Mouse (Mus musculus) heart, adult 11 months (tissue): Measurements from ENCODE around the gene Tmcc3.

Experiments used
- DNase-seq: peaks from one replicate; pipeline ENCODE4 v3.0.0; 2022

Tmcc3 gene

DNA sequence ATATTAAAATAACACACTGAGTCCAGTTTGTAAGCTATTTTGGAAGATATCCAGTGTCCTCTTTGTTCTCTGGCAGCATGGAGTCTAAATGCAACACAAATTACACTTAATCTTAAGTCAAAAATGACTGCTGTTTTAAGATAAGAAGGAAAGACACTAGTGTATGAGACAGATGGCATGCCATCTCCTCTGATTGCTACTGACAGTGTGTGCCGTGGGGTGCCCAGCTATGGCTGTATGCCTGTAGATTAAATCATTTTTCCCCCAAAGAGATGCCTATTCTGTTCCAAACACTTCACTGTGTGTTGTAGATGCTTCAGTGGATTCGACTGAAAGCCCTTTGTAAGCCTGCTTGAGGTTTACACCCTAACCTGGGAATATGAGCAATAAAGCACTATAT lies 59.5 kb downstream of the Tmcc3 start:
- DNase-seq = no peak

DNA sequence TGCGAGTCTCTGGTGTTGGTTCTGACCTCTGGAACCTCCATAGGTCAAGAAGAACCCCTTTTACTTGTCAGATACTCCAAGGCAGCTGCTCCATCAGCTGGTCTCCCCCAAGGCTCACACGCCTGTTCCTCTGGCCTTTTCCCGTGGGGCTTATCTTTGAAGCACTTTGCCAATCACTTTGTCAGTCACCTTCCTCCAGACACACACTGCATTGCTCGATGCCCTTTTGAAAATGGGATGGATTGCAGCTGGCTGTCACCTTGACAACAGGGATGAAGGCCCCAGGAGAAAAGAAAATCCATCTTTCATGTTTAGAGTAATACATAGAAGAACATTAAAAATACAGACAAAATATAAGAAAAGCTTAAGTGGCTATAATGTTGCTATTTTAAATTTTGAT lies 65.2 kb downstream of the Tmcc3 start:
- DNase-seq = no peak

DNA sequence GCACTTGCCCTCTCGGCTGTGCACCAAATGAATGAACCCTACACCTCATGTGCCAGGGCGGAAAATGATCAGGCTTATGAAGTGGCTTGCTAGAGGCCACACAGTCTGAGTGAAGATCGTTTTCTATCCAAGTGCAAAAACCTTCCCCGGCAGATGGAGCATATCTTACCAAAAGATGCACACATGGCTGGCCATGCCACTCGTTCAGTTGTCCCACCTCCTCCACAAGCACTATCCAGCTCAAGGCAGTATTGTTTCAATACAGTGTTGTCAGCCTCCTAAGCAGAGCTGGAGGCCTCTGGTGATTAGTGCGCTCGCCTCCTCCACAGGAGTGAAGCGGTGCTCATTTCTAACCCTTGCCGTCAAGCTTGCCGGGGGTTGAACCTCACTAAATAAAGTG lies 66.1 kb downstream of the Tmcc3 start:
- peak; percentile 89 for DNase-seq

DNA sequence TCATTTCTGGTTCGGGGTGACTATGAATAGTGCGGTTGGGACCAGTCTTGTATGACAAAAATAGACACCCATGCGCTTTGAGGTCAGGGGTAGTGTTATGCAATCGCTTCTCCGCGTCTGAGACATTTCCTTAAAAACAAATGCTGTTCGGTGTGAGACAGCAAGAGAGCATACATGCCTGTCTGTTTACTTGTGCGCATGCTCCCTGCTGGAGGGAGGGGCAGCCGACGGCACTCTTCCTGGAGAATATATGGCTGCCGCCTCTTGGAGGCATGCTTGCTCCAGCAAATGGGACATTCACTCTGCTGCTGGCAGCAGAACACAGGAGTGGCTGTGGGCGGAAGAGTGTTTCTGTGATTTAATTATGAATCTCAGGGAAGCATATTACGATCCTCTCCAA lies 66.6 kb downstream of the Tmcc3 start:
- DNase-seq = peak; percentile 99

DNA sequence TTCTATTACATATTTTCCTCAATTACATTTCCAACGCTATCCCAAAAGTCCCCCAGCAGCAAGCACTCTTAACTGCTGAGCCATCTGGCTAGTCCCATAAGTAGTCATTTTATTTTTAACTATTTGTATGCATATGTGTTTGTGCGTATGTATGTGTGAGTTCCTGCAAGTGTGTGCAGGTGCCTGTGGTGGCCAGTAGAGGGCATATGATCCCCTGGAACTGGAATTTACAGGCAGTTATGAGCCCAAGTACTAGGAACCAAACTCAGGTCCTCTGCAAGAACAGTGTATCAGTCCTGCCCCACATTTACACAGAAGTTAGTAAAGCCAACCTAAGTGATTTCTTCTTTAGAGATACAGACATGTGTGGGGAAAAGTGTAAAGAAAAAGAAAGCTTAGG lies 68.3 kb downstream of the Tmcc3 start:
- DNase-seq = no peak

DNA sequence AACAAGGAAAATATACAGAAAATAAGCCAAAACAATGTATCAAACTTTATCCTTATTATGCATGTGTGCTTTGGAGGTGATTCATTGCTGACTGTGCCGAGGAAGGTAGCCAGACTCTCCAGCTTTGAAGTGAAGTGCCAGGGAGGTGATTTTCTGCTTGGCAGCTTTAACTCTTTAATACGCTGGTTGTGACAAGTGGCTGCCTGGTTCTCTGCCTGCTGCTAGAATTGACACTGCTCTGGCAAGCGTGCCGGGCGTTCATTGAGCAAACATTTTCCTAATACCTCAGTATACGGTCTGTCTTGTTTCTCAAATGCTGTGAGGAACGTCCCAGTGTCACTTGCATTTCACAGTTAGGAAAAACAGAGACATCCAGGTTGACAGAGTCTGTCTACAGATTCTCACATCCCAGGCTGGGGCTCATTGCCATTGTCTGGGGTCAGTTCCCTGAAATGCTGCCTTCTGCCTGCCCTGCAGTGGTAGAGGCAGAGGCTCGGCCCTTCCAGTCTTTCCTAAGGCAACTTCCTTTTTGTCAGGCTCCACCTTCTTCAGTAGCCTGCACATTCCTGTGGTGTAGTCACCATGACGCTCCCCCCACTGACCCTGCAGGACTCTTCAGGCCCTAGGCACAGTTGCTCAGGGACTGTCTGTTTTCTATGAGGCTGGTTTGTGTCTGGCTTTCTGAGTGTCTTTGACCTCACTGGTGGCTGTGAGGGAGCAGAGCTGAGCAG lies 69.1 kb downstream of the Tmcc3 start:
- peak; percentile 94 for DNase-seq

DNA sequence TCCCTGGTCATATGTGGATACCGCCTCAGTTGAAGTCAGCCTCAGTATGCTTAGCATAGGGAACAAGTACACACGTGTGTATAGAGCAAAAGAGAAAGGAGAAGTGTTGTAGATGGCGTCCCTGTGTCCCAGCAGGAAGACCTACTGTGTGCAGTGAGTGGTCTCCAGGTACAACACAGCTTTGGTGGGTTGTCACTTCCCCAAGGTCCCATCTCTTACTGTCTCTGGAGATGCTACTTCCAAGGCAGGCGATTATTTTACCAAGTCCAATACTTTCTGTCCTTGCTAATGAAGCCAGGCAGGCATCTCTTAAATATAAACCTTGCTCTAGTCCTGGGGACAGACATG lies 69.6 kb downstream of the Tmcc3 start:
- no peak for DNase-seq

DNA sequence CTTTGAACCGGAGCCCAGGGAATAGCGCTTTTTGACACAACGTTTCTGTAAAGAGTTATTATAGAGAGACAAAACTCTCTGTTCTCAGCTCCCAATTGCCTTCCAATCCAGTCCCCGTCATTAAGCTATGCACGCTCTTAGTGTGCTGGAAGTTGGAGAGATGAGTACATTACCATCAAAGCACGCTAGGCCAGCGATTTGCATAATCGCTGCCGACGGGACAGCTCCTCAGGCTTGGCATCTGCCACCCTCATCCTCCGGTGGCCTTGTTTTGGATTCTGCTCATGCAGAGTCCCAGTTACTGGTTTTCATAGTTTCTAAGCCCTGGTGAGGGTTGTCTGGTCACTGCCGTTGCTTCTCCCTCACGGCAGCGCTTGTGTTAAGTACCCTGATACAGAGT lies 70.9 kb downstream of the Tmcc3 start:
- DNase-seq = no peak

DNA sequence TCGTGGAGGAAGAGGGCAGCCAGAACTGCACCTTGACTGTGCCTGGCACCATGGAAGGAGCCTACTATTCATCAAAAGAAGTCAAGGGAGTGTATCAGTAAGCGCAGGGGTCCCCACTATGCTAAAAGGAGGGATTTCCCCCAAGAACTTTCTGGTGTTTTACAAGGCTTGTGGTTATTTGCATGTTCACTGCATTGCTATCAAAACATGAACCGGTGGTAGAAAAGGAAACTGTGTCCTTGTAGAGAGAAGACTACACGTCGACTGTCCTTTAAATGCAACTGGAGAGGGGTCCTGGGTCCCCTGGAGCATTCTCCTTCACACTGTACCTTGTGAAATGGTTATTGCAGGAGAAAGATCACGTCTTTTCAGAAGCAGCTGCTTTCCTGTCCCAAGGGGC lies 71.8 kb downstream of the Tmcc3 start:
- DNase-seq = no peak

DNA sequence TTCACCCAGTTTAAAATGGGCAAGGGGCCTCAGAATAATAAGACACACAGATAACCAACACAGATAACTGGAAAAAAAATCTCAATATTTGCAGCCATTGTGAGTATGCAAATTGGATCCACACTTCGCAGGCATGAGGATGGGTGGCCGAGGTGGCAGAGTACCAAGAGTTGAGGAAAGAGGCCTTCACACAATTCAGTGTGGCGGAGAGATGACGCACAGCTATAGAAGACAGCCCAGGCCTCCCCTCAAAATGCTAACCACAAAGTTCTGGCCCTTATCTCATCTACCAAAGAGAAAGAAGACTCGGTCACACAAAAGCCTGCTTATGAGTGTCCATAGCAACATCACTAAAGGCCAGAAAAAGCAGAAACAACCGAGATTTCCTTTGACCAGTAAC lies 77.5 kb downstream of the Tmcc3 start:
- no peak for DNase-seq

DNA sequence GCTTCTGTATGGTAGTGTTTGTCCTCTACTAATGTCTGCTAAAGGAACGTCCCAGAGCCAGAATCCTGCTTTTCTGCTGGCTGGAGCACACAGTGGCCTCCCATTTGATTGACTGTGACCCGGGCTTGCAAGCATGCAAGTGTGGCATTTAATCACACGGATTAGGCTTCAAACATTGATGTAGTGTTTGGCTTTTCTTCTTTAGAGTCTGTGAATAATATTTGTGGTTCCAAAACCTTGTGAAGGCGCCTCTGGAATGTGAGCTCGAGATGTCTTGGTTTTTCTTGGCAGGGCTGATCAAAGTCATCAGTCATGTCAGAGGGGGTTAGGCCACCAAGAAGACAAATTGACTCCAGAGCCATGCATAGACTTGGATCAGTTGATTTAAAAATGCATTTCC lies 79.3 kb downstream of the Tmcc3 start:
- no peak for DNase-seq

DNA sequence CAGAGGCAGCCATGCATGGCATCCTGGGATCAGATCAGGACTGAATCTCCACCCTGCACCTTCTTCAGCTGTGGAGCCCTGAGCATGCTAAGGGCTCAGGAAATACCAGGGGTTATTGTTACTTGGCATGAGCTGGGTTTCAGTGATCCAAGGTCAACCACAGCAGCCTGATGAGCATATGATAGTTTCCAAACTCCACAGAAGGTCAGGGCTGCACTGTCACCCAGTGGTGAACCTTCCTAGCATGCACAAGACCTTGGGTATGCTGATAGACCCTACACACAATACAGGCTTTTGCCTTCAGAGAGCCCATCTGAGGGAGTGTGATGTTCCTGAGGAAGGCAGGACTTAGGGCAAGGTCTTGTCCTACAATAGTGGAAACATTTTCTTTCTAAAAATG lies 82.5 kb downstream of the Tmcc3 start:
- DNase-seq = no peak

DNA sequence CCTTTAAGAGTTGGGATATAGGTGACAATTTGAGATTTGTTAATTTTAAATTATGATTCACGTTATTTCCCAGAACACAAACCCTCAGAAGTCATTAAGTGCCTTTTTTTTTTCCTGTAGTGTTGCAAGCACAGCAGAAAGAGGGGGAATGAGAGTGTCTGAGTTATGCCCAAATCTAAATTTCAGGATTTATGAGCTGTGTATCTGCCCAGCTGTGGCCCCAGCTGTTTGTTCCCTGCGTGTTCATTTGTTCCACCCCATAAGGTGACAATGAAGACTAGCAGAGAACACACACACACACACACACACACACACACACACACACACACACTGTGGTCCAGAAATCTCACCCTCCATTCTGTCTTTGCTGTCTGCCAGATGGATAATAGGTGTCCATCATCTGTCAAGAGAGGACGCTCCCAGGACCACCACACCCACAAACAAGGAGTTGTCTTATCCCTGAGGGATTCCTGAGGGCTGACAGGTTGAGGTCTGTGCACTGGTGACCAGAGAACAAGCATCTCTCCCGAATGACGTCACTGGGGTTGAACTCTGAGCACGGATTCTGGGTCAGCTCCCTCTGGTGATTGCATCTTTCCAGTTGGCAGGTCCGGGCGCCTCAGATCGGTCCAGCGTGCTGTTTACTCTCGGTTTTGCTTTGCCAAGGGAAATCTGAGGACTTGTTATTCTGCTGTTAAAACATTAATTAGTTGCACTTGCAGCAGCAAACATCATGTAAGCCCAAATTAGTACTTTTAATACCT lies 86.3 kb downstream of the Tmcc3 start:
- peak; percentile 96 for DNase-seq

DNA sequence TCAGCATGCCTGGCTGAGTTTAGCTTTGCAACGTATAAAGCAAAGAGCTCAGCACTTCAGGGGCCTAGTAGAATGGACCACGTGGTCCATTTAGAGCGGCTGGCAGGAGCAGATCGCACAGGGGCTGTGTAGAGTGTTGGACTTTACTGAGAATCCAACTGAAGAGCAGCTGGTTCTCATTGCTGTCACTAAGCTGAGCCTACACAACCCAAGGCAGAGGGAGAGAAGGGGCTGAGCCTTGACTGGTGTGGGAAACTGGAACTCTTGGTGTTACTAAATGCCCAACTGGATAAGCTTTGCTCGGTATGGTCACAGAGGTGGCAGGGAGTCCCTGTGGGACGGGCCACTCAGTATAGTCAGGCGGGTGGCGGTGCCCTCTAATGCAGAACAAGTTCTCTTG lies 89.1 kb downstream of the Tmcc3 start:
- DNase-seq = no peak

DNA sequence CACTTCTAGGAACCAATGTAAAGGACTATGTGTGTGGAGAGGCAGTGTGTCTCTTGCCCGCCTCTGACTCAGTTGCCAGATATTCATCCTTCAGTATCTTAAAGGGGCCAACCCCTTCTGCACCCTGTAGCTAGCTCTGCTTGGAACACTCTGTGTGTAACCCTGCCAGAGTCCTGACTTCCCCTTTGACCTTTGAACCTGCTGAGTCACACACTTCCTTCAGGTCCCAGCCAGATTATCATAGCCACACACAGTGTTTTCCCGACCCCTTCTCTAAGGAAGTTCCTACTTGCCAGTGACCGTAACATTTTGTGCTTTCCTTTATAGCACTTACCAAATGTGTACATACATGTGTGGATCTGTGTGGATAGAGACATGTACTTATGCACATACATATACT lies 93.7 kb downstream of the Tmcc3 start:
- DNase-seq = peak; percentile 98

DNA sequence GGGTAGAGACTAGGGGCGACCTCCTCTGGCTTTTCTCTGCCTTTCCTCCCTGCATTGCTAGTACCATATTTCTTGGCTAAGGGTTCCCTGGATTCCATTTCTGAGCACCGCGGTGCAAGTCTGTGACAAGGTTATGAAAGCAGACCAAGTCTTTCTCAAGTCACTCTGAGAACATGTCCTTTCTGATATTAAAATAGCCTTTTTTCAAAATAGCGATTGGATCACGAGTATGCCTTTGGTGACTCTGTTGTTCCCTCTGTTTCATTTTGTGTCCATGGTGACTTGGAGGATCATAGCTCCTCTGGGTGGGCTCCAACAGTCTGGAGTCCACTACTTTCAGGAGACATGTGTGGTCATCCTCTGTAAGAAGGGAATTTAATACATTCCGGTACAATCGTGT lies 95.1 kb downstream of the Tmcc3 start:
- no peak for DNase-seq

DNA sequence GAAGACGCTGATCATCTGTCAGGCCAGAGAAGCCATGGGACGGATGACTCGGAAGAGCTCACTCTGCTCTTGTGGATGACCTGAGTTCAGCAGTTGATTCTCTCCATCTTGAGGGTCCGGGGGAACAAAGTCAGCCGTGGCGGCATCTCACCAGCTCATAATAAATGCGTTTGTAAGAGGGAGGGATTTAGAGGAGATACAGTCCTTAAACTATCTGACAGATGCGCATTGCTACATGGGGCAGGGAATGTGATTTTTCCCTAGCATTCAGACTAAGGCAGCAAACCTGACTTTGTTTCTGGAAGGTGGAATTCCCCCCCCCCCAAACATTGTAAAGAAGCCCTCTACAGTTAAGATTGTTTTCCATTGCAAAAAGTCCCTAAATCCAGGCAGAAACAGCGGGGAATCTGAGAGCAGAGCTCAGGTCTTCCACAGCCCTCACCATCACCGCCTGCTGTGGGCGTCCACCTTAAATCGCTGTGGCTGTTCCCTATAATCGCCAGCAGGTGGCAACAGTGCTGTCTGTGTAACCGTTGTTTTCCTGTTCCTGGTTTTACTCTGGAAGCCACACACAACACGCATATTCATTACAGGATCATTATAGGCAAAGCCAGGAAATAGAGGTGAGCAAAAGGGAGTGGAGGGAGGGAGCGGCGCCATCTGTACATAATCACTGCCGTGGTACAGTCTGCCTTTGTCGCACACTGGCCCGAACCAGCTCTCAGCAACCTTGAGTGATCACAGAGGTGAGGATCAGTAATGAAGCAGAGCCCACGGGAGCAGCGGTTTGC lies 96.8 kb downstream of the Tmcc3 start:
- DNase-seq = peak; percentile 98

DNA sequence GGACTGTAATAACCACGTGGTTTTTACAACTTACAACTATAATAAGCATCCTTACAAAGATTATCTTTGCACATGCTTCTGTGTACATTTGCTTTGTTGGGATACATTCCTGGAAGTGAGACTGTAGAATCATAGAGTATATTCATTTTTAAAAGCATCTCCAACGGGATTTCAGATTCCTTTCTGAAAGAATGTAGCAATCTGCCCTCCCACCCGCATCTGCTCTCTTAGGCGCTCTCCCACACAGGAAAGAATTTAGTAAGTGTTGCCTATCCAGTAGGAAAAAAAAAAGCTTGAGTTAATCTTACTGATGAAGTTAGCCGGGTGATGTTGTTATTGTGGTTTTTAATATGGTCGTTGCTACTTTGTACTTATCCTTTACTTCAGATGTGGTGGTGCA lies 97.9 kb downstream of the Tmcc3 start:
- no peak for DNase-seq

DNA sequence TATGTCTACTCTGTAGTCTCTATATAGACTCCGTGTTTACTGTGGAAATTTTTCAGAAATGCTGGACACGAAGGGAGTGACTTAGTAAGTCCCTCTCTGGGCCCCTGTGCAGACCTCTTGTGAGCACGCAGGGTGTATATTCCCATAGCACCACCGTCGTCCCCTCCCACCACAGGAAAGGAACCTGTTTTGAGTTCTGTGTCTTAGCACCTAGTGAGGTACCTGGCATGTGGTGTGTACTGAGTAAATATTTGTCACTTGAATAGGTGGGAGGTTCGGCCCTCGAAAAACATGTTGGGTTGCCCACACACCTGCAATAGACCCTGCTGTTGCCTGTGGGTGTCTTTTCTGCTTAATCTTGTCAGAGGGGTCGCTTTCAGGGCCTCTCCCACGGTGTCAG lies 99.8 kb downstream of the Tmcc3 start:
- DNase-seq = no peak

DNA sequence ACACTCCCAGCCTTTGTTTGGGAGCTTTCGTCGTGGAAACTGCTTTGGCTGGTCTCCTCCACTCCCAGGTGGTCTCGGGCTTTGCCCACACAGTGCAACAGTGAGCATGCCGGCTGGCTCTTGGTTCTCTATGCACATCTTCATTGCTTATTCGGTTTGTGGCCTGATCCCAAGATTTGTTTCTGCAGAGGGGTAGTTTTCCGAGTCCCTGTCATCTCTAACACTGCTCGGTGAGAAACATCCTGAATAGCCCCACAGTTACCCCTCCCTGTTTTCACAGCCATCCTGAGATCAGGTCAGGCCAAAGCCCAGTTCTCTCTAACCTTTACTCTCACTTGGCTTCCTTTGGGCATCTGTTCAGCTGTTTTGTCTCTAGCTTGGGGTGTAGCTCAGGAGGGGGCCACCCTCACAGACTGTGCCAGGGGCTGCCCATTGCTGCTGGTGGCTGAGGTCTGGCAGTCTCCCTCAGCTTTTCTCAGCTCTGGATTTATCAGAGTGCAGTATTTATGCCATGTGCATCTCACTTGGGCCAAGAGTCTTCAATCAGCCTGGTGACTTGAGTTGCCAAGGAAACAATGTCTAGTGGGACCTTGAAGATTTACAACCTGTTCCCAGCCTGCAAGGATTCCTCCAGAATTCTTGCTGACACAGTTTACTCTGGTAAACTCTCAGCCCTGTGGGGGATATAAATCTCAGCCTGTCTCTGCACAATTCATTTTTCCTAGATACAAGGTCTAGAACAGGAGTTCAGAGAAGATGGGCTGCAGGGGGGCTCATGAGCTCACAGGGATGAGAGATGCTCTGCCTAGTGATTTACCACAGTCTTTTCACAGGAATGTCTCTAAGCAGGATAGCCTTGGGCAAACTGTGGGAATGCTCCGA lies 102.3 kb downstream of the Tmcc3 start:
- DNase-seq = peak; percentile 96

DNA sequence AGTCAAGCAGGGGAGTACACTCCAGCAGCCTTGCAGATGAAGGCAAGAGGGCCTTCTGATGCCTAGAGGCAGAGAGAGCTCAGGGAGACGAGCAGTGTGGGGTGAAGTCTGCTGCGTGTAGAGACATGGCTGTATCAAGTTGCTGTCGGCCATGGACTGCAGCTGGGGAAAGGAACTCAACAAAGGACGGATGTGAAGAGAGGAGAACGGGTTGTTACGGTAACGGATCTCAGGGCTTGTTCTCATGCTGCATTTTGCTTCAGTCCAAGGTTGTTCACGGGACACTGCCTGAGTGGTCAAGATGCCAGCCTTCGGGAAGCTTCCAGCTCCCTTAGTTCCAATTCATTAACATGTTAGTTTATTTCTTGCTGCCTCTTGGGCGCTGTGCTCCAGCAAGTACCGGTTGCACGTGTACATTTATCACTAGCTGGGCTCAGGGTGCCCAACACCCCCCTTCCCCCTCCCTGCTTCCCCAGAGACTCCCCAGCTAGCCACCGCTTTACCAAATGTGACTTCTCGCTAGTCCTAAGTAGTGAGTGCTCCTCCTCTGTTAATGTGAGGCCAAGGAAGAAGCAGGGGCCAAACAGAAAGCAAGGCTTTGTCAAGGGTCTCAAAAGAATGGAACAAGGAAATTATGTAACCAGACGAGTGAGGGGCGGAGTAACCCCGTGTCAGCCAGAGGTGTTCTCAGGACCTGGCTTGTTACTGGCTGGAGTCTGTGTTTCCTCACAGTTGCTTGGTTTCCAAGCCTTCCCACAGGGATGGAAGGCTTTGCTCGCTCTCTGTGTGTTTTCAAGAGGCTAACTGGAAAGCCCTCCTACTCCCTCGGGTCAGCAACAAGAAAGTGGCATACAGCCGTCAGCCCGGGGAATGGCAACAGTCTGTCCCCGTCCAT lies 104.4 kb downstream of the Tmcc3 start:
- DNase-seq = peak; percentile 96

DNA sequence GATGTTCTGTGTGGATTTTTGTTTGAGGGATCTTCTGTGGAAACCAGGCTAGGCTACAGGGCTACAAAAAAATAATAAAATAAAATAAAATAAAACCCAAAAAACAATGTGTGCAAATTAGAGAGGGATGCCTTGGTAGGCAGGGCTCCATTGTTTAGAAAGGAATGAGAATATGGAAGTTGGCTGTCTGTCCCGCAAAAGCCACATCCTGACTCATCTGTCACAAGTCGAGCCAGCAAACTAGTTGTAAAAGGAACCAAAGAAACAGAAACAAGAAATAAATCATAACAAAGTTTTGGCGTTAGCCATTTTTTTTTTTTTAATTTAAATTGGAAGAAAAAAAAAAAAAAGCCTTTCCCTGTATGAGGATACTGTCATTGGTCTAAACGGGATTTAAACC lies 105.9 kb downstream of the Tmcc3 start:
- no peak for DNase-seq
